Mouse (Mus musculus) central nervous system, embryonic 11.5 days (tissue): ENCODE results near the gene Mrps31. TPM values are rescaled to one million over a fixed set of nuclear protein-coding genes. Genes with fewer than 3 reads are reported as not detected.

Experiments used
- polyA plus RNA-seq: library from polyadenylated mRNA; depleted of rRNA; stranded (reverse); fragments of >200 nt; gene quantifications from 2 replicates; pipeline ENCODE4 v1.2.3, GENCODE M21; 2012; rRNA removed

Gene Mrps31
- polyA plus RNA-seq, result 24.3 and 24.7 TPM in 2 replicates

GRCm38 (mm10) chr8:22411282-22411702 is at the start of gene Mrps31:
TSS of gene Mrps31 (plus strand) at chr8:22411361.

GRCm38 (mm10) chr8:22398142-22398951 is 12.8 kb upstream of the Mrps31 start, which contains the start of gene Slc25a15:
TSS of gene Slc25a15 (minus strand) at chr8:22398597.

Other genes starting within 250 kb of the Mrps31 start
- gene Nek3, start 244.9 kb upstream of the Mrps31 start, polyA plus RNA-seq, result 8.6 and 10.6 TPM in 2 replicates
- gene Ckap2, start 225.5 kb upstream of the Mrps31 start, polyA plus RNA-seq, result 58.7 and 84.6 TPM in 2 replicates
- gene Vps36, start 218.6 kb upstream of the Mrps31 start, polyA plus RNA-seq, result 29.3 and 29.9 TPM in 2 replicates
- 5.8 and 8.0 TPM in 2 replicates for gene Thsd1, start 184.0 kb upstream of the Mrps31 start, polyA plus RNA-seq
- not detected in 2 replicates for gene Tpte, start 127.9 kb upstream of the Mrps31 start, polyA plus RNA-seq
- 7.4 and 9.0 TPM in 2 replicates for gene Slc25a15, start 12.8 kb upstream of the Mrps31 start, polyA plus RNA-seq